23 mouse cellular contexts compared by ENCODE assay signal in the genomic region with DNA sequence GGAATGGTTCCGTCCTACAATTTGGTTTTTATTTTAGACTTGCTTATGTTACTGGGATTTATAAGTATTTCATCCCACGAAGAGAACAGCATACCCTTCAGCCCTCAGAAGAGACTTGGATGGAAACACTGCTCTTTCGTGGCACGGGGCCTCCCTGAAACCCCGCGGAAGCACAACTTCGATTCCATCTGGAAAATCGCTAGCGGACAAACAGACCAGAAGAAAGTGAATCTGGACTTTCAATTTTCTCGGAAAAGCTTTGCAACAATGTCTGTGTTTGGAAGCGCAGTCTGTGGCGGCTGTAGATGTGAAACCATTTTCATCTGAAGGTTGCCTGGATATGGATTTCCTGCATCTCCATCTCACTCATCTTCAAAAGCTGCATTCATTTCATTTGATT.
DNase-seq lines count a peak whose midpoint lies in the region; ATAC-seq and TF ChIP-seq lines count a peak whose summit lies in the region.
"Had no signal": no experiment of that assay in that cellular context is flagged by ENCODE, and none has a peak within 500 bp of the region (broad histone marks: within the 10 kb centered on the region; RNA-seq: fewer than 3 reads in every experiment).

No protein-coding gene starts in this region.

- intact Hi-C loops in left cerebral cortex, postnatal 4 days (cut with DNase I) = no loop called here

- DNase-seq in embryonic facial prominence, embryonic 14.5 days (ENCODE audit: low spot score) = no peak
- no peak for DNase-seq in embryonic facial prominence, embryonic 10.5 days (ENCODE audit: low spot score)
- DNase-seq in limb, embryonic 14.5 days (ENCODE audit: low spot score) = peak; percentile 14
- DNase-seq in left cerebral cortex, postnatal 4 days = no peak
- no peak for DNase-seq in adrenal gland, adult 8-10 months
- DNase-seq in midbrain, embryonic 10.5 days (ENCODE audit: low spot score) = no peak
- DNase-seq: adrenal gland, postnatal 10 days; cerebellum, adult 11-12 months; cerebellum, postnatal 14 days; layer of hippocampus, postnatal 36 days; lung, embryonic 14.5 days; lung, postnatal 36 days; right cerebral cortex, postnatal 25 days; thymus, postnatal 14 days had no signal

- H3K36me3 ChIP-seq in embryonic facial prominence, embryonic 14.5 days (ENCODE audit: control insufficient read depth, insufficient read depth, low read length) = no peaks in the 10 kb centered on the region
- H3K36me3 ChIP-seq in embryonic facial prominence, embryonic 10.5 days (replicated peaks) = no peaks in the 10 kb centered on the region
- H3K36me3 ChIP-seq in intestine, postnatal 0 days (ENCODE audit: control insufficient read depth, insufficient read depth) = no peaks in the 10 kb centered on the region
- no peaks in the 10 kb centered on the region for H3K36me3 ChIP-seq in intestine, embryonic 15.5 days
- H3K36me3 ChIP-seq in limb, embryonic 14.5 days (ENCODE audit: control insufficient read depth, insufficient read depth, low read length) = no peaks in the 10 kb centered on the region
- no peaks in the 10 kb centered on the region for H3K36me3 ChIP-seq in midbrain, embryonic 10.5 days
- H3K36me3 ChIP-seq: embryonic facial prominence, embryonic 15.5 days; heart, embryonic 15.5 days had no signal

- WGBS in embryonic facial prominence, embryonic 14.5 days = 78% methylated on average over 12 of the region's 12 CpGs
- 90% methylated on average over 12 of the region's 12 CpGs for WGBS in embryonic facial prominence, embryonic 10.5 days
- 72% methylated on average over 12 of the region's 12 CpGs for WGBS in intestine, postnatal 0 days
- 78% methylated on average over 12 of the region's 12 CpGs for WGBS in intestine, embryonic 15.5 days
- WGBS in limb, embryonic 14.5 days = 68% methylated on average over 12 of the region's 12 CpGs
- WGBS in midbrain, embryonic 10.5 days = 92% methylated on average over 12 of the region's 12 CpGs

- no peak for TF ChIP-seq POLR2A in limb, embryonic 14.5 days (IDR thresholded peaks at IDR 0.05; ENCODE audit: borderline replicate concordance, extremely low read depth, insufficient read depth, insufficient read length)

- no peaks in the 10 kb centered on the region for H3K27me3 ChIP-seq in embryonic facial prominence, embryonic 14.5 days (replicated peaks; ENCODE audit: control insufficient read depth, insufficient read depth, low read length)
- no peaks in the 10 kb centered on the region for H3K27me3 ChIP-seq in embryonic facial prominence, embryonic 10.5 days (replicated peaks; ENCODE audit: low read depth, poor library complexity, severe bottlenecking)
- H3K27me3 ChIP-seq in intestine, postnatal 0 days (replicated peaks; ENCODE audit: control insufficient read depth, insufficient read depth, low read length) = no peaks in the 10 kb centered on the region
- H3K27me3 ChIP-seq in intestine, embryonic 15.5 days (replicated peaks) = no peaks in the 10 kb centered on the region
- no peaks in the 10 kb centered on the region for H3K27me3 ChIP-seq in limb, embryonic 14.5 days (ENCODE audit: control insufficient read depth, insufficient read depth, low read length)
- H3K27me3 ChIP-seq in midbrain, embryonic 10.5 days (ENCODE audit: low read depth, poor library complexity, severe bottlenecking) = no peaks in the 10 kb centered on the region
- H3K27me3 ChIP-seq: embryonic facial prominence, embryonic 15.5 days; heart, embryonic 15.5 days had no signal

- no peak overlapping the region for H3K4me2 ChIP-seq in embryonic facial prominence, embryonic 14.5 days (ENCODE audit: low read depth, low read length)
- H3K4me2 ChIP-seq in intestine, postnatal 0 days (replicated peaks; ENCODE audit: low read depth) = 0 out of 2 replicates have a peak overlapping the region, but pooled peaks have one; percentile 21
- H3K4me2 ChIP-seq in intestine, embryonic 15.5 days (replicated peaks) = no peak overlapping the region
- H3K4me2 ChIP-seq in limb, embryonic 14.5 days (replicated peaks; ENCODE audit: low read depth, low read length, severe bottlenecking) = 0 out of 2 replicates have a peak overlapping the region, but pooled peaks have one; percentile 2
- H3K4me2 ChIP-seq: embryonic facial prominence, embryonic 15.5 days; heart, embryonic 15.5 days; hindbrain, embryonic 14.5 days; liver, embryonic 11.5 days; lung, embryonic 14.5 days had no signal

- no peak overlapping the region for H3K9ac ChIP-seq in embryonic facial prominence, embryonic 14.5 days (ENCODE audit: low read depth, low read length)
- H3K9ac ChIP-seq in intestine, postnatal 0 days (ENCODE audit: low read depth, low read length) = no peak overlapping the region
- H3K9ac ChIP-seq in intestine, embryonic 15.5 days = no peak overlapping the region
- no peak overlapping the region for H3K9ac ChIP-seq in limb, embryonic 14.5 days (ENCODE audit: low read depth, low read length, severe bottlenecking)
- H3K9ac ChIP-seq: embryonic facial prominence, embryonic 15.5 days; heart, embryonic 15.5 days; hindbrain, embryonic 14.5 days; lung, embryonic 14.5 days had no signal

- 0 out of 2 replicates have a peak, but pooled peaks cover 4% of the 10 kb centered on the region for H3K4me1 ChIP-seq in embryonic facial prominence, embryonic 14.5 days (ENCODE audit: control insufficient read depth, insufficient read depth, low read length)
- no peaks in the 10 kb centered on the region for H3K4me1 ChIP-seq in embryonic facial prominence, embryonic 10.5 days
- no peaks in the 10 kb centered on the region for H3K4me1 ChIP-seq in intestine, postnatal 0 days (replicated peaks; ENCODE audit: control insufficient read depth, insufficient read depth, low read length)
- H3K4me1 ChIP-seq in intestine, embryonic 15.5 days (replicated peaks) = no peaks in the 10 kb centered on the region
- peaks cover 8% of the 10 kb centered on the region for H3K4me1 ChIP-seq in limb, embryonic 14.5 days (ENCODE audit: control insufficient read depth, insufficient read depth, low read length)
- H3K4me1 ChIP-seq in midbrain, embryonic 10.5 days = peaks cover 7% of the 10 kb centered on the region
- H3K4me1 ChIP-seq: embryonic facial prominence, embryonic 15.5 days; heart, embryonic 15.5 days had no signal

- ATAC-seq in embryonic facial prominence, embryonic 14.5 days (ENCODE audit: low read depth) = no peak
- no peak for ATAC-seq in intestine, postnatal 0 days
- ATAC-seq in intestine, embryonic 15.5 days = no peak
- no peak for ATAC-seq in limb, embryonic 14.5 days (ENCODE audit: low FRiP score, low read depth)
- ATAC-seq: forebrain, embryonic 16.5 days; intestine, embryonic 16.5 days had no signal

- H3K4me3 ChIP-seq in embryonic facial prominence, embryonic 14.5 days (ENCODE audit: low read depth, low read length) = no peak overlapping the region
- no peak overlapping the region for H3K4me3 ChIP-seq in embryonic facial prominence, embryonic 10.5 days
- no peak overlapping the region for H3K4me3 ChIP-seq in intestine, postnatal 0 days (ENCODE audit: low read depth, low read length)
- no peak overlapping the region for H3K4me3 ChIP-seq in intestine, embryonic 15.5 days (replicated peaks)
- H3K4me3 ChIP-seq in limb, embryonic 14.5 days (replicated peaks; ENCODE audit: low read length) = no peak overlapping the region
- no peak overlapping the region for H3K4me3 ChIP-seq in midbrain, embryonic 10.5 days
- H3K4me3 ChIP-seq: embryonic facial prominence, embryonic 15.5 days; heart, embryonic 15.5 days had no signal

- H3K9me3 ChIP-seq in embryonic facial prominence, embryonic 14.5 days (ENCODE audit: control insufficient read depth, low read length) = no peaks in the 10 kb centered on the region
- no peaks in the 10 kb centered on the region for H3K9me3 ChIP-seq in embryonic facial prominence, embryonic 10.5 days
- no peaks in the 10 kb centered on the region for H3K9me3 ChIP-seq in intestine, postnatal 0 days (ENCODE audit: control insufficient read depth)
- H3K9me3 ChIP-seq in intestine, embryonic 15.5 days = no peaks in the 10 kb centered on the region
- H3K9me3 ChIP-seq in limb, embryonic 14.5 days (ENCODE audit: control insufficient read depth, low read length) = no peaks in the 10 kb centered on the region
- H3K9me3 ChIP-seq in midbrain, embryonic 10.5 days (replicated peaks) = no peaks in the 10 kb centered on the region
- H3K9me3 ChIP-seq: embryonic facial prominence, embryonic 15.5 days; heart, embryonic 15.5 days had no signal

- TF ChIP-seq CTCF in intestine, postnatal 0 days (IDR thresholded peaks at IDR 0.05; ENCODE audit: low read depth) = no peak

- 0 out of 2 replicates have a peak overlapping the region, but pooled peaks have one; percentile 10 for H3K27ac ChIP-seq in embryonic facial prominence, embryonic 14.5 days (replicated peaks; ENCODE audit: low read depth, low read length)
- H3K27ac ChIP-seq in embryonic facial prominence, embryonic 10.5 days (replicated peaks) = no peak overlapping the region
- no peak overlapping the region for H3K27ac ChIP-seq in intestine, postnatal 0 days (ENCODE audit: low read depth, low read length)
- no peak overlapping the region for H3K27ac ChIP-seq in intestine, embryonic 15.5 days
- peak overlapping the region; percentile 62 for H3K27ac ChIP-seq in limb, embryonic 14.5 days (replicated peaks; ENCODE audit: low read depth, low read length)
- H3K27ac ChIP-seq in midbrain, embryonic 10.5 days (replicated peaks) = no peak overlapping the region
- H3K27ac ChIP-seq: embryonic facial prominence, embryonic 15.5 days; heart, embryonic 15.5 days; hindbrain, embryonic 14.5 days; kidney, postnatal 0 days had no signal

Comparison
In these comparisons a context has a peak if more than half of its experiments do, and no peak if none do; other contexts are left out.
1. H3K27ac ChIP-seq: peak in embryonic facial prominence, embryonic 14.5 days (single experiment) and limb, embryonic 14.5 days (single experiment); none in embryonic facial prominence, embryonic 10.5 days (single experiment), intestine, postnatal 0 days (single experiment), intestine, embryonic 15.5 days (single experiment) and midbrain, embryonic 10.5 days (single experiment).
2. H3K4me2 ChIP-seq: peak in intestine, postnatal 0 days (single experiment) and limb, embryonic 14.5 days (single experiment); none in embryonic facial prominence, embryonic 14.5 days (single experiment) and intestine, embryonic 15.5 days (single experiment).